Mouse (Mus musculus) intestine, embryonic 14.5 days (tissue): ENCODE measurements around the gene 4933424G06Rik. TPM values are rescaled to one million over a fixed set of nuclear protein-coding genes. Genes with fewer than 3 reads are reported as not detected.
"Not testable (repeated sequence)": the region's sequence is repeated elsewhere in the genome, so short reads cannot be mapped to it uniquely, and the experiment has no call there.

Experiments used
- ATAC-seq: fragments of 200-750 bp; cut with Nextera tagmentation; replicated peaks from 2 replicates; pipeline ENCODE4 v1.8.0; 2017; ENCODE audit warnings: low read depth, moderate number of reproducible peaks, moderate TSS enrichment, moderate library complexity; ENCODE audit not compliant: low FRiP score, low TSS enrichment
- DNase-seq: peaks from one replicate; pipeline ENCODE4 v3.0.0-alpha.2; 2018; ENCODE audit warnings: low spot score
- H3K27ac ChIP-seq: fragments of 300-500 bp; sonication (generic); 2 replicates; pipeline ENCODE4 v1.5.1; 2014; ENCODE audit warnings: low read depth, mild to moderate bottlenecking, control low read depth
- H3K27me3 ChIP-seq: fragments of 300-500 bp; sonication (generic); replicated peaks from 2 replicates; pipeline ENCODE4 v1.6.1; 2014; ENCODE audit warnings: low read length, control low read depth; ENCODE audit not compliant: control insufficient read depth, insufficient read depth
- H3K36me3 ChIP-seq: fragments of 300-500 bp; sonication (generic); 2 replicates; pipeline ENCODE4 v1.6.1; 2014; ENCODE audit warnings: low read length, control low read depth; ENCODE audit not compliant: control insufficient read depth, insufficient read depth
- H3K4me1 ChIP-seq: fragments of 300-500 bp; sonication (generic); replicated peaks from 2 replicates; pipeline ENCODE4 v1.6.1; 2014; ENCODE audit warnings: low read length, control low read depth, mixed read lengths; ENCODE audit not compliant: control insufficient read depth, insufficient read depth
- H3K4me2 ChIP-seq: fragments of 300-500 bp; sonication (generic); 2 replicates; pipeline ENCODE4 v1.6.1; 2014; ENCODE audit warnings: low read length
- H3K4me3 ChIP-seq: fragments of 300-500 bp; sonication (generic); 2 replicates; pipeline ENCODE4 v1.5.1; 2014; ENCODE audit warnings: low read depth, low read length, control low read depth, mixed read lengths
- H3K9ac ChIP-seq: fragments of 300-500 bp; sonication (generic); 2 replicates; pipeline ENCODE4 v1.6.1; 2014; ENCODE audit warnings: mild to moderate bottlenecking, low read length
- H3K9me3 ChIP-seq: fragments of 300-500 bp; sonication (generic); 2 replicates; pipeline ENCODE4 v1.6.1; 2016; ENCODE audit warnings: low read length, control low read depth; ENCODE audit not compliant: control insufficient read depth
- WGBS: fragments of 180-500 bp; shearing (Covaris S2); extraction: QIAGEN DNeasy Blood & Tissue Kit; methylation state at CpG from one replicate; pipeline ENCODE4 v1.1.7; 2014; 5-methylcytosine and 5-hydroxymethylcytosine counted together
- polyA plus RNA-seq: library from polyadenylated mRNA; unstranded; fragments of >200 nt; fragmentation: Nextera tagmentation; extraction: Ambion mirVana; gene quantifications from 2 replicates; pipeline ENCODE4 v1.2.1, GENCODE M21; 2014

The 4933424G06Rik gene
- not detected in 2 replicates for polyA plus RNA-seq

GRCm38 (mm10) chr1:36709854-36710280, at the start of gene 4933424G06Rik:
Gene 4933424G06Rik (plus strand): TSS chr1:36710149.
- Histone ChIP-seq H3K9me3 (no peaks in the 10 kb centered on the region), H3K4me3 (peak within 1 kb of the TSS; percentile 73), H3K9ac (peak within 1 kb of the TSS; percentile 71), H3K27me3 (no peaks in the 10 kb centered on the region), H3K4me2 (peak within 1 kb of the TSS; percentile 80), H3K27ac (peak within 1 kb of the TSS; percentile 72), H3K36me3 (peaks cover 32% of the 10 kb centered on the region), H3K4me1 (peaks cover 12% of the 10 kb centered on the region)
- DNase-seq (peak; percentile 97), ATAC-seq (peak; percentile 97)
- WGBS: 1% methylated on average over 29 of the region's 29 CpGs

DNA sequence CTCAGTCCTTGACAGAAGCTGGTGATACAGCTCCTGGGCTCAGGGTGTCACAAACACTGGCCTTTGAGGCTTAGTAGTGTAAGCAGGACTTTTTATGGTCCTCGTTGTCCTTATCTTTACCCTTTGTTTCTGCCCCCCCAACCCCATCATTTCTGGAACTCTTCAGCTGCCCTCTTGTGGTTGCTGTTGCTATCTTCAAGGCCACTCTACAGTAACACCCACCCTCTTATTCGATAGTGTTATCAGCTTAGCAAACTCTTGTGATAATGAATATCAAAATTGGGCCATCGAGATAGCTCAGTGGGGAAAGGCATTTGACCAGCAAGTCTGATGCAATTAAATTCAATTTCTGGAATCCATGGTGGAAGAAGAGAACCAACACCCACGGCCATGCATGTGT, 45.5 kb upstream of the 4933424G06Rik start:
- Histone ChIP-seq H3K27ac (no peak overlapping the region), H3K4me2 (no peak overlapping the region), H3K4me3 (no peak overlapping the region), H3K9ac (no peak overlapping the region), H3K9me3 (no peaks in the 10 kb centered on the region), H3K27me3 (no peaks in the 10 kb centered on the region), H3K4me1 (no peaks in the 10 kb centered on the region; the same call in 1 of the 2 replicates), H3K36me3 (no peaks in the 10 kb centered on the region)
- WGBS: 60% methylated on average over 4 of the region's 4 CpGs
- ATAC-seq (no peak), DNase-seq (no peak)

DNA sequence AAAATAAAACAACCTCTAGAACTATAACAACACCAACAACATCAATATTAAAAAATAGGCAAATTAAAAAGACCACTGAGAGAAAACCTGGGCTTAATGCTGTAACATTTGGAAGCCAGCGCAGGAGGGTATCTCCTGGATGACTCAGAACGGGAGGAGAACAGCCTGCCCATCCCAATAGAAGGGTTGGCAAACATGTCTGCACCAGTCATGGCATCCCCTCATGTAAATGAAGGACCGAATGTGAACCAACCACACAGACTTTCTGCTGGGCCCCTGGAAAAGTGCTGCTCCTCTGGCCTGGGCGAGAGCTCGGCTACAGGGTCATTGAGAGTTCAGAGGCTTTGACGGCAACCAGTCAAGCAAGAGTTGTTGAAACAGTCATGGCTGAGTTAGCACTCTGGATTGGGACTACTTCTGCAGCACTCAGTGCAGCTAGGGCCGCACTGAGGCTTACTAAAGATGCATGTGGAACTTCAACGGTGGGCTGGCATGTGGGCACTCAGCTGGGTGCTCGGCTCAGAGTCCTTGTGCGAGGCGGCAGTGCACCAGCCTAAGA, 44.7 kb upstream of the 4933424G06Rik start:
- no peak overlapping the region for H3K4me3 ChIP-seq
- no peak overlapping the region for H3K27ac ChIP-seq
- H3K4me1 ChIP-seq: no peaks in the 10 kb centered on the region; the same call in 1 of the 2 replicates
- no peak for ATAC-seq
- no peaks in the 10 kb centered on the region for H3K27me3 ChIP-seq
- no peak for DNase-seq
- WGBS: 69% methylated on average over 11 of the region's 11 CpGs
- no peak overlapping the region for H3K9ac ChIP-seq
- no peaks in the 10 kb centered on the region for H3K36me3 ChIP-seq
- H3K4me2 ChIP-seq: no peak overlapping the region
- no peaks in the 10 kb centered on the region for H3K9me3 ChIP-seq

GRCm38 (mm10) chr1:36665934-36666333, 44.0 kb upstream of the 4933424G06Rik start:
- Histone ChIP-seq H3K27me3 (no peaks in the 10 kb centered on the region), H3K27ac (no peak overlapping the region), H3K9ac (no peak overlapping the region), H3K4me2 (no peak overlapping the region), H3K36me3 (no peaks in the 10 kb centered on the region), H3K4me3 (no peak overlapping the region), H3K9me3 (no peaks in the 10 kb centered on the region), H3K4me1 (no peaks in the 10 kb centered on the region; the same call in 1 of the 2 replicates)
- no peak for ATAC-seq
- no peak for DNase-seq
- WGBS: 67% methylated on average over 4 of the region's 4 CpGs

GRCm38 (mm10) chr1:36668007-36668406, 41.9 kb upstream of the 4933424G06Rik start:
- not testable (repeated sequence) for H3K9ac ChIP-seq, H3K27me3 ChIP-seq, H3K4me1 ChIP-seq, H3K4me2 ChIP-seq, DNase-seq, H3K36me3 ChIP-seq, H3K27ac ChIP-seq, H3K9me3 ChIP-seq, ATAC-seq, H3K4me3 ChIP-seq
- 64% methylated on average over 3 of the region's 4 CpGs for WGBS

DNA sequence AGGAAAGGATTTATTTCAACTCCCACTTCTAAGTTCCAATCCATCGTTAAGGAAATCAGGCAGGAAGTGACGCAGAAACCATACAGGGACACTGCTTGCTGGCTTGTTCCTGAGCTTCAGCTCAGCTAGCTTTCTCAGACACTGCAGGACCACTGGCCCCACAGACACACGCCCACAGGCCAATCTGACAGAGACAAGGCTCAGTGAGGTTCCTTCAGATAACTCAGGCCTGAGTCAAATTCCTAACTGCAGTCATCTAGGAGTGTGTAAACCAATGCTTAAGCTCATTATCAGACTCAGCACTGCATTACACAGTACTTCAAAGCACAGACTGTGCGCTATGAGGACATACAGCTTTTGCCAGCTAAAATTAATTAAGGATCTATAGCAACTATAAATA, 39.7 kb upstream of the 4933424G06Rik start:
- DNase-seq: no peak
- H3K27ac ChIP-seq: no peak overlapping the region
- WGBS: 57% methylated on average over 4 of the region's 4 CpGs
- H3K9ac ChIP-seq: no peak overlapping the region
- ATAC-seq: no peak
- no peaks in the 10 kb centered on the region for H3K9me3 ChIP-seq
- H3K4me3 ChIP-seq: no peak overlapping the region
- H3K27me3 ChIP-seq: no peaks in the 10 kb centered on the region
- no peak overlapping the region for H3K4me2 ChIP-seq
- H3K4me1 ChIP-seq: peaks cover 3% of the 10 kb centered on the region; the same call in 1 of the 2 replicates
- no peaks in the 10 kb centered on the region for H3K36me3 ChIP-seq

GRCm38 (mm10) chr1:36671260-36671659, 38.7 kb upstream of the 4933424G06Rik start:
- ATAC-seq (no peak), DNase-seq (no peak)
- H3K4me1 ChIP-seq: 0 out of 2 replicates have a peak, but pooled peaks cover 3% of the 10 kb centered on the region
- no peaks in the 10 kb centered on the region for H3K9me3 ChIP-seq
- no peak overlapping the region for H3K4me2 ChIP-seq
- H3K27me3 ChIP-seq: no peaks in the 10 kb centered on the region
- no peak overlapping the region for H3K27ac ChIP-seq
- no peaks in the 10 kb centered on the region for H3K36me3 ChIP-seq
- WGBS: 92% methylated on average over 10 of the region's 10 CpGs
- no peak overlapping the region for H3K9ac ChIP-seq
- no peak overlapping the region for H3K4me3 ChIP-seq

GRCm38 (mm10) chr1:36672648-36673350, 37.1 kb upstream of the 4933424G06Rik start:
- H3K9ac ChIP-seq: no peak overlapping the region
- no peak overlapping the region for H3K27ac ChIP-seq
- ATAC-seq (peak; percentile 62; the same call in 1 of the 2 replicates), DNase-seq (no peak)
- no peaks in the 10 kb centered on the region for H3K9me3 ChIP-seq
- no peak overlapping the region for H3K4me2 ChIP-seq
- no peak overlapping the region for H3K4me3 ChIP-seq
- H3K27me3 ChIP-seq: no peaks in the 10 kb centered on the region
- 40% methylated on average over 16 of the region's 16 CpGs for WGBS
- H3K36me3 ChIP-seq: no peaks in the 10 kb centered on the region
- 0 out of 2 replicates have a peak, but pooled peaks cover 3% of the 10 kb centered on the region for H3K4me1 ChIP-seq
